Mouse (Mus musculus): ENCODE data around the gene Olfr1220. TPM values are rescaled to one million over a fixed set of nuclear protein-coding genes. Genes with fewer than 3 reads are reported as not detected.

Gene Olfr1220
- total RNA-seq (2021), result not detected

GRCm38 (mm10) chr2:89106735-89107134 is at the start of gene Olfr1220:
Olfr1220 (minus strand) TSS chr2:89106835.
- DNase-seq (ENCODE audit: extremely low spot score in 1 of 2, low spot score in 1 of 2), result no peak

GRCm38 (mm10) chr2:89151460-89151859 is 44.8 kb upstream of the Olfr1220 start, which contains the start of gene Olfr1223:
Olfr1223 (minus strand) TSS chr2:89151560.
- no peak for DNase-seq (ENCODE audit: extremely low spot score in 1 of 2, low spot score in 1 of 2)

GRCm38 (mm10) chr2:89132954-89133353 is 26.3 kb upstream of the Olfr1220 start, which contains the start of gene Olfr1222:
Olfr1222 (minus strand) TSS chr2:89133054.
- DNase-seq (ENCODE audit: extremely low spot score in 1 of 2, low spot score in 1 of 2), result no peak

GRCm38 (mm10) chr2:89117183-89117582 is 10.5 kb upstream of the Olfr1220 start, which contains the start of gene Olfr1221:
Olfr1221 (minus strand) TSS chr2:89117283.
- DNase-seq (ENCODE audit: extremely low spot score in 1 of 2, low spot score in 1 of 2), result no peak

- DNase-seq (ENCODE audit: extremely low spot score in 1 of 2, low spot score in 1 of 2), result no peak
Observed at GRCm38 (mm10) chr2:89105651-89106050, 984 bp downstream of the Olfr1220 start.

- DNase-seq (ENCODE audit: extremely low spot score in 1 of 2, low spot score in 1 of 2), result no peak
Observed at GRCm38 (mm10) chr2:89093848-89094247, 12.8 kb downstream of the Olfr1220 start.

GRCm38 (mm10) chr2:89083413-89083812 is 23.2 kb downstream of the Olfr1220 start, which contains the start of gene Olfr1219:
Olfr1219 (minus strand) TSS chr2:89083513.
- no peak for DNase-seq (ENCODE audit: extremely low spot score in 1 of 2, low spot score in 1 of 2)

GRCm38 (mm10) chr2:89081487-89081886 is 25.1 kb downstream of the Olfr1220 start:
- DNase-seq (ENCODE audit: extremely low spot score in 1 of 2, low spot score in 1 of 2), result no peak

GRCm38 (mm10) chr2:89061087-89061486 is 45.5 kb downstream of the Olfr1220 start, which contains the start of gene Olfr1218:
Olfr1218 (minus strand) TSS chr2:89061187.
- no peak for DNase-seq (ENCODE audit: extremely low spot score in 1 of 2, low spot score in 1 of 2)

Other genes with a start within 250 kb of the Olfr1220 start
- not detected for gene Olfr1206, start 243.6 kb downstream of the Olfr1220 start, total RNA-seq (2021)
- gene Olfr1208, start 204.5 kb downstream of the Olfr1220 start, total RNA-seq (2021), result not detected
- gene Olfr1209, start 191.7 kb downstream of the Olfr1220 start, total RNA-seq (2021), result not detected
- not detected for gene Olfr1211, start 168.7 kb downstream of the Olfr1220 start, total RNA-seq (2021)
- gene Olfr1212, start 152.9 kb downstream of the Olfr1220 start, total RNA-seq (2021), result not detected
- gene Gm13762, start 126.6 kb downstream of the Olfr1220 start, total RNA-seq (2021), result not detected
- gene Olfr1214, start 114.2 kb downstream of the Olfr1220 start, total RNA-seq (2021), result not detected
- not detected for gene Olfr1215, start 99.9 kb downstream of the Olfr1220 start, total RNA-seq (2021)
- not detected for gene Olfr1216, start 88.5 kb downstream of the Olfr1220 start, total RNA-seq (2021)
- not detected for gene Olfr1217, start 74.8 kb downstream of the Olfr1220 start, total RNA-seq (2021)
- not detected for gene Olfr1218, start 45.6 kb downstream of the Olfr1220 start, total RNA-seq (2021)
- gene Olfr1219, start 23.3 kb downstream of the Olfr1220 start, total RNA-seq (2021), result not detected
- gene Olfr1221, start 10.4 kb upstream of the Olfr1220 start, total RNA-seq (2021), result not detected
- gene Olfr1222, start 26.2 kb upstream of the Olfr1220 start, total RNA-seq (2021), result not detected
- not detected for gene Olfr1223, start 44.7 kb upstream of the Olfr1220 start, total RNA-seq (2021)
- gene Olfr1224-ps1, start 57.3 kb upstream of the Olfr1220 start, total RNA-seq (2021), result not detected
- not detected for gene Olfr1225, start 67.8 kb upstream of the Olfr1220 start, total RNA-seq (2021)
- not detected for gene Olfr1226, start 93.2 kb upstream of the Olfr1220 start, total RNA-seq (2021)
- not detected for gene Olfr1228, start 147.2 kb upstream of the Olfr1220 start, total RNA-seq (2021)
- not detected for gene Olfr1229, start 181.2 kb upstream of the Olfr1220 start, total RNA-seq (2021)
- not detected for gene Olfr1230, start 190.4 kb upstream of the Olfr1220 start, total RNA-seq (2021)
- not detected for gene Olfr1231, start 200.2 kb upstream of the Olfr1220 start, total RNA-seq (2021)
- gene Olfr1232, start 222.8 kb upstream of the Olfr1220 start, total RNA-seq (2021), result not detected
- not detected for gene Olfr1233, start 235.6 kb upstream of the Olfr1220 start, total RNA-seq (2021)

Measured in layer of hippocampus, postnatal 25 days (tissue).